Mouse (Mus musculus): ENCODE measurements at regions not wholly inside any gene's neighbourhood (a gene's known extent, or its start where the extent isn't known, plus 50 kb on each side); places are given as distances from the start of the nearest gene placed in this dataset.
A peak's percentile ranks its signal among the peaks of the same experiment; 100 is the strongest.

DNA sequence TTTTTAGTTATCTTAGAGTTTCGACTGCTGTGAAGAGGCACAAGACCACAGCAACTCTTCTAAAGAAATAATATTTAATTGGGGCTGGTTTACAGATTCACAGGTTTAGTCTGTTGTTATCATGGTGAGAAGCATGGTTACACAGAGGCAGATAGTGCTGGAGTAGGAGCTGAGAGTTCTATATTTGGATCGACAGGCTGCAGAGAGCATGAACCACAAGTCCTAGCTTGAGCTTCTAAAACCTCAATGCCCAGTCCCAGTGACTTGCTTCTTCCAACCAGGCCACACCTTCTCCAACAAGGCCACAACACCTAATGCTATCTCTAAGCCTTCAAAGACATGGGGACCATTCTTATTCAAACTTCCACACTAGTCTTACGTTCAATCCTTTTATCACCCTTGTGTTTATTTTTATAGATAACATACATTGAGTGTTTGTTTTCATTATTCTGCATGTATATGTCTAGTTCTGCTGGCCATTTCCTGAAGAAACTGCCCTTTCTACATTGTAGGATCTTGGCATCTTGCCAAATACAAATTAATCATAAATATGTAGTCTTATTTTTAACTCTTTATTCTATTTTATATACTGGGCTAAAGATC lies 452.8 kb upstream of the Dmac1 start:
- no peak; the same call in 1 of the 2 replicates for ATAC-seq (ENCODE audit: insufficient number of reproducible peaks, low FRiP score)
- H3K9ac ChIP-seq, result no peak overlapping the region
- peak overlapping the region; percentile 62; the same call in 1 of the 2 replicates for H3K27ac ChIP-seq (ENCODE audit: poor library complexity, severe bottlenecking)

DNA sequence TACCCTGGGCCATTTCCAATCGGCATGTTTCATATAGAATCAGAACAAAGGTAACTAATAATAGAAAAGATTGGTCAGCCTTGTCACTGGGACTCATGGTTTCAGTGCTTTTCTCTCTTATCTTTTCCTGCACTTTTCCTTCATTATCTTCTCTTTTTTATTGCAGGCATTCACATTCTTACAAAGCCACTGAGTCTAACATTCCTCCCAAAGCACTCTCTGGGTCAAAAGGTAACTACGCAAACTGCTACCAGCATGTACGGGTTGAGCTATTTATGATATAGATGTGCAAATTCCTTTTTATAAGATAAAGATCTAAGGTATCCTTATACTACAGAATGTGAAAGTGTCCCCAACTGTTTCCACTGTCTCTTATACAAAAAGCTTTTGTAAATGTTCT lies 436.5 kb upstream of the Dmac1 start:
- H3K9me3 ChIP-seq (replicated peaks), result peaks cover 6% of the 10 kb centered on the region
- no peaks in the 10 kb centered on the region for H3K27me3 ChIP-seq (replicated peaks)
- H3K36me3 ChIP-seq, result no peaks in the 10 kb centered on the region
- no peaks in the 10 kb centered on the region for H3K4me1 ChIP-seq (replicated peaks)
- no peak overlapping the region for H3K4me3 ChIP-seq
- H3K9ac ChIP-seq, result no peak overlapping the region
- no peak overlapping the region for H3K27ac ChIP-seq (ENCODE audit: poor library complexity, severe bottlenecking)
- no peak overlapping the region for H3K4me2 ChIP-seq
- 71% methylated on average over 3 of the region's 3 CpGs for WGBS
- no peak for ATAC-seq (ENCODE audit: insufficient number of reproducible peaks, low FRiP score)

More for the DNA sequence above, 452.8 kb upstream of the Dmac1 start:
- 32% methylated on average over 3 of the region's 3 CpGs for WGBS
- Histone ChIP-seq H3K4me2 (no peak overlapping the region), H3K9me3 (replicated peaks) (no peaks in the 10 kb centered on the region), H3K4me3 (no peak overlapping the region), H3K36me3 (no peaks in the 10 kb centered on the region), H3K27me3 (replicated peaks) (no peaks in the 10 kb centered on the region), H3K4me1 (replicated peaks) (peaks cover 6% of the 10 kb centered on the region; the same call in 1 of the 2 replicates)

DNA sequence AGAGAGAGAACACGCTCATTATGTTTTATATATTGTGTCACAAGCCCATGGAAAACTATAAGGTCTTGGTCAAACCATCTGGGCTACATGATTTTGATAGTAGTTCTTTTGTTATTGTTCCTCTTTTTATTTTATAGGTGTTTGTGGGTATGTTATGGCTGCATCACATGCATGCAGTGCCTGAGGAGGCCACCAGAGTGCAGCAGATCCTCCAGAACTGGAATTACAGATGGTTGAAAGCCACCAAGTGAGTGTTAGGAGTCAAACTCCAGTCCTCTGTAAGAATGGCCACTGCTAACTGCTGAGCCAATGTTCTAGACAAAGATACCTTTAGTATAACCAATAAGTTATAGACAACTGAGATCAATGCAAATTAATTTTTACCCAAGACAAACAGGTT lies 435.9 kb upstream of the Dmac1 start:
- no peaks in the 10 kb centered on the region for H3K36me3 ChIP-seq
- no peak overlapping the region for H3K4me2 ChIP-seq
- H3K27ac ChIP-seq (ENCODE audit: poor library complexity, severe bottlenecking), result no peak overlapping the region
- H3K4me3 ChIP-seq, result no peak overlapping the region
- H3K27me3 ChIP-seq (replicated peaks), result no peaks in the 10 kb centered on the region
- H3K9ac ChIP-seq, result no peak overlapping the region
- WGBS, result 85% methylated on average over 1 of the region's 1 CpGs
- peaks cover 6% of the 10 kb centered on the region for H3K9me3 ChIP-seq (replicated peaks)
- no peaks in the 10 kb centered on the region for H3K4me1 ChIP-seq (replicated peaks)
- ATAC-seq (ENCODE audit: insufficient number of reproducible peaks, low FRiP score), result no peak

DNA sequence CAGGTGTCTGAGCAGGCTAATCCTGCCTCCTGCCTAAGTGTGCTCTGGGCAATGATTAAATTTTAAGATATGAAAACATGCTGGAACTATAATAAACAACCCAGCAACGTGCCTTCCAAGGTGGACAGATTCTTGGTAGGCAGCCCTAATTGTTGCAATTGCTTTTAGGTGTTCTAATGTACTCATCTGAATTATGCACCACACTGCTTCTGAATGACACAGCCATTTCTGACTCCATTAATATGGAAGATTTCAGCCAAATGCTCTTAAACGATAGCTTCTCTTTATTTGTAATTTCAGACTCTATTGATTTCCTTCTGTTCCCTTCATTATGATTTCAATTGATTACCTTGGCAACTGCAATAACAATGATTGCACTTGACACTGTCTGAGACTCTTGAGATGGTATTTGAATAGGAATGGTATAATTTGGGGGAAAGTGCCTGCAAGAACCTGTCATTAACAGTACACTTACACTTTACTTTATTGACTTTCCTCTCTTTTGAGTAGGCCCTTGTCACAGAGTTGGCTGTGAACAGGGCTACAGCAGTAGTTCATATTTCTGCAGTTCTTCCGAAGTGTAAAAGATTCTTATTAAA lies 422.8 kb upstream of the Dmac1 start:
- Histone ChIP-seq H3K4me2 (no peak overlapping the region), H3K9me3 (replicated peaks) (no peaks in the 10 kb centered on the region), H3K9ac (no peak overlapping the region), H3K36me3 (no peaks in the 10 kb centered on the region), H3K4me3 (no peak overlapping the region), H3K27ac (ENCODE audit: poor library complexity, severe bottlenecking) (no peak overlapping the region), H3K27me3 (replicated peaks) (no peaks in the 10 kb centered on the region), H3K4me1 (replicated peaks) (no peaks in the 10 kb centered on the region)
- ATAC-seq (ENCODE audit: insufficient number of reproducible peaks, low FRiP score), result no peak
- WGBS, result 76% methylated on average over 3 of the region's 3 CpGs

DNA sequence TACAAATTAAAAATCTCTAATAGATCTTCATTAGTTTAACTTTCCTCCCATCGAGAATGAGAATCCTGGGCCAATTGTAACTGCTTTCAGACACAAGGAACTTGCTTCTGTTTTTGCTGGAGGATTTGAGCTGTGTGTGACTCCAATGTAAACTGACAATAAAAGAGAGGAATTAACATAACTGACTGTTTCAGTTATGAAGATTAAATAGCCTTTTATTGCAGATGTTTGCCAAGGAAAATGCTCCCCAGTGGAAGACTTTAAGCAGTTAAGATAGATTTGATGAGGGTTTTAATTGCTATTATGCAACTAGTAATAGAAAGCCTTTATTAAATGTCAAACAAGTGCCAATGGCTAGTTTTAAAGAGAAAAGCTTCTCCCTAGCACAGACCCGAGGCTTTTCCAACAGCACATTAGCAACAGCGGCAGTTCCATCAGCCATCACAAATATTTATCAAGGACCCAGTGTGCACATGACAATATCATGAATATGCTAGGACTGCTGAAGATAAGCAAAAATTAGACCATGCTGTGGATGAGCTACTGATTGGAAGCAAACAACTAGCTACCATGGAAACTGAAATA lies 398.6 kb upstream of the Dmac1 start:
- Histone ChIP-seq H3K36me3 (no peaks in the 10 kb centered on the region), H3K27me3 (replicated peaks) (no peaks in the 10 kb centered on the region), H3K4me3 (no peak overlapping the region), H3K27ac (ENCODE audit: poor library complexity, severe bottlenecking) (no peak overlapping the region), H3K4me2 (no peak overlapping the region), H3K9me3 (replicated peaks) (no peaks in the 10 kb centered on the region), H3K9ac (no peak overlapping the region), H3K4me1 (replicated peaks) (no peaks in the 10 kb centered on the region)
- WGBS, result 74% methylated on average over 3 of the region's 3 CpGs
- ATAC-seq (ENCODE audit: insufficient number of reproducible peaks, low FRiP score), result no peak

DNA sequence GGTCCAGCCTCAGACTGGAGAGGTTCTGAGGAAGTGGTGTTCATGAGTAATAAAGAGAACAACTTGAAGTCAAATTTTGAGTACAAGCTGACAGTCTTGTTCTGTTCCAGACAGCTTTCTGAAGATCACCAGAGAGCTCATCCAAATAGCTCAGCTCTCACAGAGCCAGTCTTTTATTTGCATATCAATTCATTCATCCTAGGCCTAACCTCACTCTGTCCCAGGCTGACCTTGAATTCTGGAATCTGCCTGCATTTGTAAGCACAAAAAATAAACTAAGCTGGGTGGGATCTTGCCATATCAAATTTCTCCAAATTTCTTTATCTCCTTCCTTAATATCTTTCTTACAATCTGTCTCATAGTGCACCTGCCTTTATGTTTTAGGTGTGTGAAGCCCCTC lies 362.9 kb upstream of the Dmac1 start:
- no peak overlapping the region for H3K27ac ChIP-seq (ENCODE audit: poor library complexity, severe bottlenecking)
- H3K9me3 ChIP-seq (replicated peaks), result no peaks in the 10 kb centered on the region; the same call in 1 of the 2 replicates
- no peaks in the 10 kb centered on the region for H3K4me1 ChIP-seq (replicated peaks)
- no peak overlapping the region for H3K4me3 ChIP-seq
- H3K27me3 ChIP-seq (replicated peaks), result no peaks in the 10 kb centered on the region
- H3K4me2 ChIP-seq, result no peak overlapping the region
- H3K9ac ChIP-seq, result no peak overlapping the region
- no peak for ATAC-seq (ENCODE audit: insufficient number of reproducible peaks, low FRiP score)
- H3K36me3 ChIP-seq, result no peaks in the 10 kb centered on the region

DNA sequence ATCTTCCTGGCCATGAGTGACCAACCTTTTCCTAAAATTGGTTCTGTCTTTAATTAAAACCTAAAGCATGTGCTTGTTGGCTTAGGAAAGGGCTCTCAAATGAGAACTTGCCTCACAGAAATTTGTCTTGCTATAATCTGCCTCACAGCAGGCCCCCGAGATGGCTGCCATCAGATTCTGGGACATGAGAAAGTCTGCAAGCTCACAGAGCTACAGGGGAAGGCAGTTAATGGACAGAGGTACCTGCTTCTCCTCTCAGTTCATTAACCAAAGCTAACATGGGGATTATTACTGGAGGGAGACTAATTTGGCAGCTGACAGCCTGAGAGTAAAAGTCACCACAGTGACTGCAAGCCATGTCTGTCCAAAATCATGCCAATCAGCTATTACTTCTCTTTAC lies 358.5 kb upstream of the Dmac1 start:
- 76% methylated on average over 1 of the region's 1 CpGs for WGBS
- H3K4me1 ChIP-seq (replicated peaks), result no peaks in the 10 kb centered on the region
- H3K27me3 ChIP-seq (replicated peaks), result no peaks in the 10 kb centered on the region
- H3K4me2 ChIP-seq, result no peak overlapping the region
- no peak for ATAC-seq (ENCODE audit: insufficient number of reproducible peaks, low FRiP score)
- no peak overlapping the region for H3K27ac ChIP-seq (ENCODE audit: poor library complexity, severe bottlenecking)
- H3K9me3 ChIP-seq (replicated peaks), result no peaks in the 10 kb centered on the region; the same call in 1 of the 2 replicates
- no peak overlapping the region for H3K4me3 ChIP-seq
- no peak overlapping the region for H3K9ac ChIP-seq
- H3K36me3 ChIP-seq, result no peaks in the 10 kb centered on the region

DNA sequence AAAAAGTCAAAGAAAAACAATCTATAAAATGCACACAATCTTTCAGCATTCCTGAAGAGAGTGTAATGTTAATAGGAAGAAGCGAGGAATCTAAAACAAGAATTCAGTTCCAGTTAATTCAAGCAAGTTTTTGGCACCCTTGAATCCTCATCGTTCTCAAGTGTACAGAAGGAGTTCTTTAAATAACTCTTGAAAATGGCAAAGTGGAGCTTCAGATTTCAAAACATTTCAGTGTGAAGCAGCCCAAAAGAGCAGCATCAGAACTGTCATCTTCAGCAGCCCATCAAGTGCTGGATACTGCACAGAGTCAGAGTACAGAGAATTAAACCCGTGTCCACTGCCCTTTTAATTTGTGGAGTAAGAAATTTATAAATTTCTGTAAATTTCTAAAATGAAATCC lies 311.8 kb upstream of the Dmac1 start:
- Histone ChIP-seq H3K4me2 (no peak overlapping the region), H3K4me3 (no peak overlapping the region), H3K9me3 (replicated peaks) (no peaks in the 10 kb centered on the region), H3K36me3 (no peaks in the 10 kb centered on the region), H3K4me1 (replicated peaks) (no peaks in the 10 kb centered on the region; the same call in 1 of the 2 replicates), H3K27me3 (replicated peaks) (no peaks in the 10 kb centered on the region), H3K27ac (ENCODE audit: poor library complexity, severe bottlenecking) (no peak overlapping the region), H3K9ac (no peak overlapping the region)
- WGBS, result 71% methylated on average over 3 of the region's 3 CpGs
- ATAC-seq (ENCODE audit: insufficient number of reproducible peaks, low FRiP score), result no peak

DNA sequence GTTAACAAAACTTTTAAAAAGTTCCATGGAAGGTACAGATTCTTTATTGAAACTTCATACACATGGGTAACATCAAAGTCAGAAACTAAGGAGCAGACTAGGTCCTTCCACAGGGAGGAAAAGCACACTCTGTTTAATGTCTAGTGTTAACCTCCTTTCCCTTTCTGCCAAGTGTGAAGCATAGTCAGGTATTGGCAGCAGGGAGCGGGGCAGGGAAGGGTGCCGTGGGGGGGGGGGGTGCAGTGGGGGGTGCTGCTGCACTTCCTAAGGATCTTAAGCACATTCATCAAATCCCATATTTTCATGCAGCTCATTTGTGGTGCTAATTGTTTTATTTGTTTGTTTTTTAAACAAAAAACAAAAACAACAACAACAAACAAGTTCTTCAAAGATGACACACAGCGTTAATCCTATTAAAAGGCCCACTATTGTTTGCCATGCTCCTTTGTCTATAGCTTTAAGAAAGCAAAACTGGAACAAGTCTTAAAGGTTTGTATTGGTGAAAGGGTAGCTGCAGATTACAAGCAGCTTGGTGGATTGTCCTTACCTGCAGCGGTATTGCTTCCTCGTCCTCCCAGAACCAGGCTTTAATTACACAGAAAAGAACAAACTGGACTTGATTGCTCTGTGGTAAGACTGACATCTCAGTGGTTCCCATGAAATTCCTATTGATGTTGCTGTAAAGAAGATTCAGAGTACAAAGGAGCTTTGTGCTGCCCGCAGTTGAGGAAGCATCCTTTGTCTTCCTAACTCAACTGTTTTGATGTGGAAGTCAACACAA lies 310.2 kb upstream of the Dmac1 start:
- Histone ChIP-seq H3K4me2 (no peak overlapping the region), H3K27me3 (replicated peaks) (no peaks in the 10 kb centered on the region), H3K36me3 (no peaks in the 10 kb centered on the region), H3K4me3 (no peak overlapping the region), H3K4me1 (replicated peaks) (no peaks in the 10 kb centered on the region; the same call in 1 of the 2 replicates), H3K9ac (no peak overlapping the region), H3K9me3 (replicated peaks) (no peaks in the 10 kb centered on the region), H3K27ac (ENCODE audit: poor library complexity, severe bottlenecking) (no peak overlapping the region)
- WGBS, result 67% methylated on average over 6 of the region's 6 CpGs
- no peak for ATAC-seq (ENCODE audit: insufficient number of reproducible peaks, low FRiP score)

DNA sequence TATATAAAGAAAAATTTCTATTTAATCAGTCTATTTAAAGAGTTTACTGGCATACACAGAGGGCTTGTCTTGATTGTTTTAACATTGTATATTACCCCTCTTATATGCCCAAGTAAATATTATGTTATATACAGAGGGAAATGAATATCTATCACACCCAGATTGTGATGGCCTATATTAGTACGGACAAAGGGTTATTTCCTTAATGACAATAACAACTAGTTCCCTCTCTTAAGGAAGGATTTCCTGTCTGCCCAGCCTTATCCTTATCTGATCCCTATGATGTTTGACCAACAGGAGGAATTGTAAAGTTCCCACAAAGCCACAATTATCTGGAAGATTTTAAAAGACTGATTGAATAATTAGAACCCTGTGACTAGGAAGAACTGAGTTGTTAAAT lies 301.8 kb upstream of the Dmac1 start:
- H3K9ac ChIP-seq, result no peak overlapping the region
- no peak overlapping the region for H3K4me2 ChIP-seq
- no peaks in the 10 kb centered on the region for H3K9me3 ChIP-seq (replicated peaks)
- no peaks in the 10 kb centered on the region for H3K36me3 ChIP-seq
- H3K27ac ChIP-seq (ENCODE audit: poor library complexity, severe bottlenecking), result no peak overlapping the region
- H3K27me3 ChIP-seq (replicated peaks), result no peaks in the 10 kb centered on the region
- ATAC-seq (ENCODE audit: insufficient number of reproducible peaks, low FRiP score), result no peak
- no peaks in the 10 kb centered on the region; the same call in 1 of the 2 replicates for H3K4me1 ChIP-seq (replicated peaks)
- 56% methylated on average over 1 of the region's 1 CpGs for WGBS
- no peak overlapping the region for H3K4me3 ChIP-seq

DNA sequence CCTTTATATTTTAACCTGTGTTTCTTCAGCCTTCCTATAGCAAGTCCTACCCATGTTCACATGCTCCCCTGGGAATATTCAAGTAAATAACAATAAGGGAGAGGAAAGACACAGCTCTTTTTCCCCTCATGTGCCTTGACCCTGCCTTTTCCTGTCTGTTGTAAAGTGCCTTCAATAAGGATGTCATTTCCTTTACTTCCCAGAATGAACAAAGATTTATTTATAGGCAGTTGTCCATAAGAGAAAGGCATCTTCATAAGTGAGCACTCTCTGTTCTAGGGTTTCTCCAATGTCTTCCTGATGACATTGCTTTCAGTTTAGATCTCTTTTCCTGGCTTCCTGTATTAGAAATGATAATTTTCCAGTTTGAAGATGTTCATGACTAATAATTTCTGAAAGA lies 294.5 kb upstream of the Dmac1 start:
- Histone ChIP-seq H3K9me3 (replicated peaks) (no peaks in the 10 kb centered on the region), H3K4me1 (replicated peaks) (no peaks in the 10 kb centered on the region), H3K36me3 (no peaks in the 10 kb centered on the region), H3K27me3 (replicated peaks) (no peaks in the 10 kb centered on the region), H3K4me3 (no peak overlapping the region), H3K4me2 (no peak overlapping the region), H3K27ac (ENCODE audit: poor library complexity, severe bottlenecking) (no peak overlapping the region), H3K9ac (no peak overlapping the region)
- ATAC-seq (ENCODE audit: insufficient number of reproducible peaks, low FRiP score), result no peak

All from heart, embryonic 12.5 days (tissue).